Mouse (Mus musculus) kidney, postnatal 14 days (tissue): ENCODE data around the gene Mgat4e.
"Not testable (repeated sequence)": the region's sequence is repeated elsewhere in the genome, so short reads cannot be mapped to it uniquely, and the experiment has no call there.

ENCODE experiments used
- DNase-seq: peaks from one replicate; pipeline ENCODE4 v3.0.0; 2022; ENCODE audit warnings: mixed read lengths

The Mgat4e gene

GRCm38 (mm10) chr1:134555871-134556670 is 6.6 kb upstream of the Mgat4e start:
- peak; percentile 17 for DNase-seq

- DNase-seq: peak; percentile 25
Measured at GRCm38 (mm10) chr1:134555240-134555870, 5.9 kb upstream of the Mgat4e start.

DNA sequence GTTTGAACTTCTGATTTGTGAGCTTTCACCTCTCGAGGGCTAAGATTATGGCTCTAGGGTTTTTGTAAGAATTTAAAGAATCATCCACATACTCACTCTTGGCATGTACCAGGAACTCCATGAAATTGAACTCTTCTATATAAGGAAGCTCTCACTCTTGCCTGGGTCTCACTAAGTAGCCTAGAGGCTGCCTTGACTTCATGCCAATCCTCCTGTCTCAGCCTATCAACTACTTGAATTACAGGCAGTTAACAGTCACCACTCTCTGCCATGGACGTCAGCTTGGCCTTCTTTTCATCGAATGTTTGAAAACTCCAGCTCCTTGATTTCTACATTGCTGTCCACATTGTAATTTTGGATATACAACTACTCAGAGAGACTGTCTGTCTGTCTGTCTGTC is 2.9 kb upstream of the Mgat4e start:
- no peak for DNase-seq

DNA sequence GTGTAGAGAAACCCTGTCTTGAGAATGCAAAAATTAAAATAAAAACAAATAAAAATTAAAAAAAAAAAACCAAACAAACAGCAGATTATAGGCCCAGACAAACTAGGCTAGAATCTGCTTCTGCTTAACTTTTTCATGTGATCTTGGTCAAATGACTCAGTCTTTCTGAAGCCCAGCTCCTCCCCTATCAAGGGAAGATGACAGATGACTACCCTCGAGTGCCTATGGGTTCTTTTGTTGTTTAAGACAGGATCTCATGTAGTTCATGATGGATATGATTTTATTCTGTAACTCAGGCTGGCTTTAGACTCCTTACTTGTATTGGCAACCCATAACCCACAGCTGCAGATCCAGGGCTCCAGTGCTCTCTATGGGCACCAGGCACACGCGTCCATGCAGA is 2.4 kb upstream of the Mgat4e start:
- DNase-seq: no peak

DNA sequence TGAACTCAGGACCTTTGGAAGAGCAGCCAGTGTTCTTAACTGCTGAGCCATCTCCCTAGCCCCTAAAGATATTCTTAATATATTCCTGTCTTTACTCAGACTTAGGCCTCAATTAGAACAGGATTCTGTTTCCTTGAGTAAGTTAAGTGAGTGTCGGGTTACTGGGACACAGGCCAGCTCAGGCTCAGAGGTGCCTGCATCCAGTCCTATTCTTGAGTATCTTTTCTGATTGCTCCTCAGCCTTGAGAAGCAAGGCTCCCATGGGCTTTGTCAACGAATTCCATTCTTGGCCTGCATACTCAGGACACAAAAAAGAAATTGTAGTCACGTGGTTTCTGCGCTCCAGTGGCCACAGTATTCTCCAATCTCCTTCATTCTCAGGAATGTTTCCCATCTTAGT is 1.3 kb downstream of the Mgat4e start:
- DNase-seq: no peak

GRCm38 (mm10) chr1:134540610-134541009 is 8.9 kb downstream of the Mgat4e start:
- no peak for DNase-seq

DNA sequence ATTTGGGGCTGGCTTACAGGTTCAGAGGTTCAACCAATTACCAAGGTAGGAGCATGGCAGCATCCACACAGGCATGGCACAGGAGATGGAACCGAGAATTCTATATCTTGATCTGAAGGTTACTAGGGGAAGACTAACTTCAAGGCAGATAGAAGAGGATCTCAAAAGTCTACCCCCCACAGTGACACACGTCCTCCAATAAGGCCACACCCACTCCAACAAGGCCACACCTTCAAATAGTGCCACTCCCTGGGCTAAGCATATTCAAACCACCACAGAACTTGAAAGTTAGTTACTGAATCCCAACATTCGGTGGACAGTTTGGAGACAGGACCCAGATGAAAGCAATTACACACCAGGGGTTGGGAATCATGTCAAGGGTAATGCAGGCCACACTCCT is 14.0 kb downstream of the Mgat4e start:
- no peak for DNase-seq

GRCm38 (mm10) chr1:134535054-134535453 is 14.4 kb downstream of the Mgat4e start:
- DNase-seq: no peak

DNA sequence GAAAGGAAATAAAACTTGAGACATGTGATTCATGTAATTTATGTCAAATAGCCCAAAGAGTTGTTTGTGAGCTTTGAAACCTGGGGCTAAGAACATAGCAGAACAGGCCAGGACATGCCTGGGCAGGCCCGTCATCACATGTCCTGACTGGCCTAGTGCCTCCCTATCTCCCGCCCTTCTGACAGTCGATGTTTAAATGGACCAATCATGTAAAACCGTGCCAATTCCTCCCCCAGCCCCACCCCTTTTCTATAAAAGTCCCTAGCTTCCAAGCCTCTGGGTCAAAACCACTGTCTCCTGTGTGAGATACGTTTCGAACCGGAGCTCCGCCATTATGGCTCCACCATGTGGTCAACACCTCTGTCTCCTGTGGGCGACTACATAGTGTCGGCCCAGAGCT is 15.8 kb downstream of the Mgat4e start:
- not testable (repeated sequence) for DNase-seq

DNA sequence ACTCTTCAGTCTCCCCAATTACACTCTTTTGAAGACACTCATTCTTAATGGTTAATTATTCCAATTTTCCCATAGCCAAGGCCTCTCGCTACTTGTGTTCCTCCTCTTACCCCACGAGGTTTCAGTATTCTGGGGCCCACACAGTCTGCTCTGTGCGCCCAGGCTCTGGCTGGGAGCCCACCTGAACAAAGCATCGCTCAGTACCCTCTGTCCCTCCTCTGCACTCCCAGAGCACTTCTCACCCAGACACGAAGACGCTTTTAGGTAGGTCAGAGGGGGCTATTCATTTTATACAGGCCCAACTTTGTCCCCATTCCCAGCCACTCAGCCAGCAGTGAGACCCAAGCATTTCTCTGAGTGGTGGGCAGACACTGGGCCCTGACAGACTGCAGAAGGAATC is 18.9 kb downstream of the Mgat4e start:
- no peak for DNase-seq

GRCm38 (mm10) chr1:134526752-134527151 is 22.7 kb downstream of the Mgat4e start:
- no peak for DNase-seq

DNA sequence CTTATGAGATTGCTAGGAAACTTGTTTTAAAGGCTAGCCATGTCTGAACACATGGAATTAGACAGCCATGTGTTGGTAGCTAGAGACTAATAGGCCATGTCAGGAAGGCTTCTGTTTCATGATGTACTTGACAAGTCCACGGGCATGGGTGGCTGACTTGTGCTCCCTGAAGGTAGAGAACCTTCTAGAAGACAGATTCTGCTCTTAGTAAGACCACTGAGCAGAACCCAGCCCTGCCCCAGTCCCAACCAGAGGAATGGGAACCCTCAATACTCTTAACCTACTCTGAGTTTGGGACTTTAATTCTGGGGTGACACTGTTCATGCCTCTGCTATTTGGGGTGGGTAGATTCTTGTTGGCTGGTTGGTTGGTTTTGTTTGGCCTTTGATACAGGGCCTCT is 24.5 kb downstream of the Mgat4e start:
- no peak for DNase-seq

GRCm38 (mm10) chr1:134524424-134524823 is 25.1 kb downstream of the Mgat4e start:
- no peak for DNase-seq

DNA sequence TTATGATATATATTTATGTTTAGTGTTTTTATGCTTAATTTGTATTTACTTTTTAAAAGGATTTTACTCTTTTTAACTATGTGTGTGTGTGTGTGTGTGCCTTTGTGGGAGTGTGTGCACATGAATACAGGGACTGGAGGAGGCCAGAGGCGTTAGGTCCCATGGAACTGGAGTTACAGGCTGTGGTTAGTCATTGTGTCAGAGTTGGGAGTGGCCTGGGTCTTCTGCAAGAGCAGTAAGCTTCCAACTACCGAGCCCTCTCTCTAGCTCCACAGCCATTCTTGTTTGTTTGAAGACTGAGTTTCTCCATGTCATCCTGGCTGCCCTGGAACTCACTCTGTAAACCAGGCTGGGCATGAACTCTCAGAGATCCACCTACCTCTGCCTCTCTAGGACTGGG is 27.2 kb downstream of the Mgat4e start:
- no peak for DNase-seq

DNA sequence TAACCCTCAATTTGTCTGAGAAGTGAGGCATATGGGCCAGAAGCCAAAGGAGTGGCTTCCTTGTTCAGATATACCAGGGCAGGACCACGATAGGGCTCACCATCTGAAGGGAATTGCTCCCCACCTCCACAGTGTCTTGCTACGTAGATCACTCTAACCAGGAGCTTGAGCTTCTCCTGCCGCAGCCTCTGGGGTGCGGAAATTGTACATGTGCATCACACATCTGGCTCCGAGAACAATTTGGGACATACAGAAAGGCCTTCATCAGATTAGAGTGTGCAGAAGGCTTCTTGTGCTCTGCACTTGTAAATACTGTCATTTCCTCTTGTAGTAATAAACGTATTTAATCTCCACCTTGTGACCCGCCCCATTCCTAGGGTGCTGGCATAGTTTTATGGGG is 28.3 kb downstream of the Mgat4e start:
- DNase-seq: no peak

DNA sequence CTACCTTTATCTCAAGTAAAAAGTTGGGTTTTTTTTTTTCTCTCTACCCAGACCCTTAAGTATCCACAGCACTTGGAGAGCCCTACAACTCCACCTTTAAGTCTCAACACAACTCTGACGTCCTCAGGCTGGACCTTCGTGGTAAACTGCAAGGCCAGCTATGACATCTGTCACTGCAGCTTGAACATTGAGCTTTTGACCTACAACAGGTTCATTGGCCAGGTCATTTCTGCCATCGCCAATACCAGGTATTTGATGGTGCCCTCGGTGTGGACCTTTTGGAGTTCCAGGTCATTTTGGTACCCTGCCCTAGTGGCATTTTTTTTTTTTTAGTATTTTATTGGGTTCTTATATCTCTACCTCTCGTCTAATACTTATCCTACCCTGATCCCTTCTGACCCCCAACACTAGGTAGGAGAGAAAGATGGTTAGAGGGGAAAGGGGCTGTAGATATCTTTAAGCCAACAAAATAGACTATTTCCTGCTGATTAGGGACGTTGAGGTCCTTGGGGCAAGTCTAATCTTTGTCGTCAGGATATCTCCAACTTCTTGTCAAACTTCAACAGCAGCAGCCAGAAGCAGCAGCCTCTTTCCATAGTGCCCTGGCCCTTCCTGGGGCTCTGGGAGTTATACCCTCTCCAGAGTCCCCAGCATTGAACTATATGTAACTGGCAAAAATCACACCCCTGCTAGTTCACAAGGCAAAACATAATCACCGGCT is 29.3 kb downstream of the Mgat4e start:
- DNase-seq: no peak

DNA sequence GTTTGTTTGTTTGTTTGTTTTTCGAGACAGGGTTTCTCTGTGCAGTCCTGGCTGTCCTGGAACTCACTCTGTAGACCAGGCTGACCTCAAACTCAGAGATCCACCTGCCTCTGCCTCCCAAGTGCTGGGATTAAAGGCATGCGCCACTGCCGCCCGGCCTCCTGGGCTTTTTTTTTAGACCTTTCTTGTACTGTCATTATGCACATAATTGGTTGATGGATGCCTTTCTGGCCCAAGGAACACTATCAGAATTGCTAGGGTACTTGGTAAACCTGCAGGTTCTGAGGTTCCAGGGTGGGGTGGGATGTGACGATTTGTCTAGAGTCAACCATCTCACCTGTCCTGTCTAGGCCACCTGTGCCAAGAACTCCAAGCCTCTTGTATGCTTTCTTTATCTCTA is 30.3 kb downstream of the Mgat4e start:
- DNase-seq: not testable (repeated sequence)

DNA sequence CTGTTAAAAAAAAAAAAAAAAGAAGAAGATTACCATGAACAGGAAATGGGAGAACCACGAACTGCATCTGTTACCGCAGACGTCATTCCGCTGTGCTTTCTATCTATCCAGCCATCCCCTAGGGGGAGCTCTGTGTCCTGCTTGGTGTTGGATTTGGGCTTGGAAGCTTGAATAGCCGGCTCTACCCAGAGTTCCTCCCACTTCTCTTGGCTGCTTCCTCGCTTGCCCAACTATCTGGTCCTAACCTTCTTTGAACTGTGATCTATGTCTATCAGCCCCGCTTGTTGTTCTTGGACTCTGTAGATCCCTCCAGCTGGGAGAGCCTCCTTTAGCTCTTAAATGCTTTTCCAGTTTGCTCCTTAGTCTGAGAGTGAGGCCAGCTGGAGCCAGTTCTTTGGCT is 30.8 kb downstream of the Mgat4e start:
- DNase-seq: peak; percentile 93

DNA sequence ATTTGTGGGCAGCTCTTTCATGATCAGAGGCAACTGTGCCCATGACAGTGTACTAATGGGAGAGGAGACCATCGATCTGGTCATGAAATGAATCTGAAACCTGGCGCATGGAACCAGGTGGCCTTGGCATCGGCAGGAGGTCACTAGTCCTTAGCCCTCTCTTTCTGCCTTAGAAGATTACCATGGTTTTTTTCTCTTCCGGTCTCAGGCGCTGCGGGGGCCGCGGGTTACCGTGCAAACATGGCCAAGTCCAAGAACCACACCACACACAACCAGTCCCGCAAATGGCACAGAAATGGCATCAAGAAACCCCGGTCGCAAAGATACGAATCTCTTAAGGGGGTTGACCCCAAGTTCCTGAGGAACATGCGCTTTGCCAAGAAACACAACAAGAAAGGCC is 31.6 kb downstream of the Mgat4e start:
- DNase-seq: not testable (repeated sequence)

- peak; percentile 63 for DNase-seq
Measured at GRCm38 (mm10) chr1:134516491-134517198, 32.8 kb downstream of the Mgat4e start.

DNA sequence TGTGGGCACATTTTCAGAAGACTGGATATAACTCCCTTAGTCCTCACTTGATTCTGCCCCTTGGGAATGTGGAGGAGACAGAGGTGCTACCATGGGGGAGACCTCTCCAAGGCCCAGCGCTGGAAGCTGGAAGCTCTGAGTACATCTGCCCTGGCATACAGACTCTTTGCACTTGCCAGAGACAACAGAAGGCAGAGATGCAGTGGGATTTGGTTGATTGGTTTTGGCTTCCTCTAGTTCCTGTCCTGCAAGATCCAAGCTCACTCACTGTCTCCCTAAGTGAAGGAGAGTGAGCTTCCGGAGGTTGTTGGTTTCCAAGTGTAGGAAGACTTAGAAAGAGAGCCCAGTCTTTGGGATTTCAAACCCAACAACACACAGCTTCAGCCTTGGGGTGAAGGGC is 33.6 kb downstream of the Mgat4e start:
- no peak for DNase-seq

DNA sequence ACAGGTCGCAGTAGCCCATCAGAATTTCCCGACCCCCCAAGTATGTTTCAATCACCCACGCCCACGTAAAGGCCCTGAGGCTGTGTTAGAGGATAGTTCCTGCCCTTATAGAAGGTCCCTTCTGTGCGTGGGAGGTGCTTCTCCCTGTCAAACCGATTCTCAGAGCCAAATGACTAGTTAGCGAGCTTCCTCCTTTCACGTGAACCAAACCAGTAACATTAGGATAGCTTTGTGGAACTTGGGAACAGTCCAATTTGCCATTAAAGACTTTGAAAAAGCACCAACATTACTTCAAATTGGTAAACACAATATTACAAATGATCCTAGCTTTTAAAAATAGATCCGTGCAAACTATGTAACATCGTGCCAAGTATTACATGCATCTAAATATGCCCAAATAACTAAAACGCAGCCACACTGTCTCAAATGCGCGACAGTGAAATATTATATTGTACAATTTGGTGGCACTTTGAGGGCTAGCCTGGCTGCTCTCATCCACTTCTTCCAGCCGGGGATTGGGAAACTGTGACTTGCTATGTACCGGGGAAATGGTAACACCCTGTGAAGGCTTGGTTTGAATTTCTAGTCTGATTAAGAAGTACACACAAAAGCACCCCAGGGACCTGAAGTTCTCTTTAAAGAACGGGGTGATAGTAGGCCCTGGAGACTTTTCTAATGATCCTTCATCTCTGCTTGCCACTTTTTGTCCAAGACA is 35.4 kb downstream of the Mgat4e start:
- no peak for DNase-seq
